Comparison of ENCODE assay signal across 29 mouse cellular contexts in the genomic region with DNA sequence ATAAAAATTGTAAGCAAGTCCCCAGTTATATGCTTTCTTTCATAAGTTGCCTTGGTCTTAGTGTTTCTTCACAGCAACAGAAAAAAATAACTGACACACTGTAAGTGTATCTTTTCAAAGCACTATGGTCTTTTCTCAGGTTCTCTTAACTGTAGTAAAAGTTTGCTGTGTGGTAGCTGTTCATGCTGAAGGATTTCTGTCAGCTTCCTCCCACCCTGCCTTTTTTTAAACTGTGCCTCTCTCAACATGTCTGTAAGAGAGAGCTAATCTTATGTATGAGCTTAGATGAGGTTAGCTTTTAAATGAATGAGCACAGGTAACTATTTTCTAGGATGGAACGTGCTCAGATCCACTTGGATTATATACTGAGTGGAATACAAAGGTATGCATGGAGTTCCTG.
"Had no signal": no experiment of that assay in that cellular context is flagged by ENCODE, and none has a peak within 500 bp of the region (broad histone marks: within the 10 kb centered on the region; RNA-seq: fewer than 3 reads in every experiment).

No protein-coding gene starts in this region.

- ATAC-seq: liver, embryonic 12.5 days; liver, postnatal 0 days; lung, postnatal 0 days; midbrain, embryonic 13.5 days; midbrain, embryonic 15.5 days; midbrain, embryonic 16.5 days had no signal

- H3K27ac ChIP-seq: limb, embryonic 10.5 days; limb, embryonic 12.5 days; limb, embryonic 13.5 days; limb, embryonic 15.5 days; liver, embryonic 12.5 days; liver, embryonic 13.5 days; liver, embryonic 14.5 days; liver, embryonic 15.5 days; lung, embryonic 15.5 days; macrophage; midbrain, embryonic 10.5 days; midbrain, embryonic 12.5 days; midbrain, embryonic 13.5 days; midbrain, embryonic 15.5 days had no signal

- H3K4me3 ChIP-seq: limb, embryonic 10.5 days; limb, embryonic 12.5 days; limb, embryonic 13.5 days; limb, embryonic 15.5 days; liver, embryonic 12.5 days; liver, embryonic 13.5 days; liver, embryonic 15.5 days; lung, embryonic 15.5 days; megakaryocyte, embryonic 14.5 days; midbrain, embryonic 10.5 days; midbrain, embryonic 12.5 days; midbrain, embryonic 13.5 days; midbrain, embryonic 15.5 days; myocyte had no signal

- DNase-seq: left cerebral cortex, postnatal 4 days; liver; liver, embryonic 13.5 days; liver, postnatal 0 days; lung, adult 18-20 months; lung, adult 2 months; lung, embryonic 14.5 days; lung, postnatal 10 days; lung, postnatal 14 days; lung, postnatal 36 days; lung, postnatal 4 days; midbrain, embryonic 14.5 days had no signal
